Mouse (Mus musculus) embryonic facial prominence, embryonic 12.5 days (tissue): Measurements from ENCODE around the gene H2al1m. TPM values are rescaled to one million over a fixed set of nuclear protein-coding genes. Genes with fewer than 3 reads are reported as not detected.
"Not testable (repeated sequence)": the region's sequence is repeated elsewhere in the genome, so short reads cannot be mapped to it uniquely, and the experiment has no call there.

Experiments
- ATAC-seq: fragments of 200-750 bp; cut with Nextera tagmentation; 2 replicates; pipeline ENCODE4 v1.8.0; 2017; ENCODE audit not compliant: insufficient number of reproducible peaks, insufficient read depth, low FRiP score, low TSS enrichment
- H3K27ac ChIP-seq: fragments of 300-500 bp; sonication (generic); 2 replicates; pipeline ENCODE4 v1.5.1; 2016; ENCODE audit warnings: mild to moderate bottlenecking
- H3K27me3 ChIP-seq: fragments of 300-500 bp; sonication (generic); 2 replicates; pipeline ENCODE4 v1.6.1; 2016; ENCODE audit warnings: mild to moderate bottlenecking, moderate library complexity
- H3K36me3 ChIP-seq: fragments of 300-500 bp; sonication (generic); 2 replicates; pipeline ENCODE4 v1.6.1; 2016; ENCODE audit warnings: mild to moderate bottlenecking
- H3K4me1 ChIP-seq: fragments of 300-500 bp; sonication (generic); 2 replicates; pipeline ENCODE4 v1.6.1; 2016
- H3K4me2 ChIP-seq: fragments of 300-500 bp; sonication (generic); replicated peaks from 2 replicates; pipeline ENCODE4 v1.6.1; 2016; ENCODE audit warnings: mild to moderate bottlenecking, moderate library complexity
- H3K4me3 ChIP-seq: fragments of 300-500 bp; sonication (generic); 2 replicates; pipeline ENCODE4 v1.5.1; 2016; ENCODE audit warnings: mild to moderate bottlenecking
- H3K9ac ChIP-seq: fragments of 300-500 bp; sonication (generic); 2 replicates; pipeline ENCODE4 v1.6.1; 2016; ENCODE audit warnings: mild to moderate bottlenecking, moderate library complexity
- H3K9me3 ChIP-seq: fragments of 300-500 bp; sonication (generic); 2 replicates; pipeline ENCODE4 v1.6.1; 2016; ENCODE audit warnings: mild to moderate bottlenecking, moderate library complexity
- WGBS: fragments of 180-500 bp; shearing (Covaris S2); methylation state at CpG from one replicate; pipeline ENCODE4 v1.1.7; 2016; 5-methylcytosine and 5-hydroxymethylcytosine counted together
- polyA plus RNA-seq: library from polyadenylated mRNA; unstranded; fragments of >200 nt; fragmentation: Nextera tagmentation; extraction: Ambion mirVana; gene quantifications from 2 replicates; pipeline ENCODE4 v1.2.1, GENCODE M21; 2016

H2al1m gene
- polyA plus RNA-seq, 1 experiment from 2014 or later = not detected

DNA sequence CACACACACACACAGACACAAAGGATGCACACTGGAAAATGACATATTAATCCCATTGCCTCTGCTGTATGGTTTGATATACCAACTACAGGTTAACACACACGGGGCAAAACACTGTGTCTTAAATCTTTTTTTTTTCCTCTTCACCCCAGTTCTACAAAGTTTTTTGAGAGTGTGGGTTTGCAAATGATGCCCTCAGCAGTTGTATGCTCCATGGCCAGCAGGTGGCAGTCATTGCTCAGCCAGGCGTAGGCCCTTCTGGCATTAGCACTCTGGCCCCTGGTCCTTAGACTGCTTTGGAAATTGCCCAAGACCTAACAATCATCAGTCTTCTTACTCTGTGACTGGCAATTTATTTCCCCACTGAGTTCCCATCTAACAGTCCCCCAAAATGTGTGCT lies 49.5 kb downstream of the H2al1m start:
- ATAC-seq, H3K4me2 ChIP-seq, H3K27me3 ChIP-seq, H3K9ac ChIP-seq, H3K27ac ChIP-seq, H3K9me3 ChIP-seq, H3K4me3 ChIP-seq, H3K4me1 ChIP-seq, H3K36me3 ChIP-seq: not testable (repeated sequence)
- WGBS = 36% methylated on average over 1 of the region's 2 CpGs

Other genes with a start within 250 kb of the H2al1m start
- gene Fthl17f, start 220.7 kb upstream of the H2al1m start, polyA plus RNA-seq = not detected in 2 replicates
- gene 4930402K13Rik, start 179.2 kb upstream of the H2al1m start, polyA plus RNA-seq = not detected in 2 replicates
- gene Lancl3, start 83.9 kb upstream of the H2al1m start, polyA plus RNA-seq = 1.1 and 1.3 TPM in 2 replicates
- 0.28 TPM in 1 of 2 replicates, not detected in the other for gene Gm14862, start 26.9 kb upstream of the H2al1m start, polyA plus RNA-seq
- gene Xk, start 11.0 kb upstream of the H2al1m start, polyA plus RNA-seq = 2.3 and 2.6 TPM in 2 replicates
- gene H2al1k, start 66.9 kb downstream of the H2al1m start, polyA plus RNA-seq = not detected in 2 replicates
- gene Cybb, start 204.0 kb downstream of the H2al1m start, polyA plus RNA-seq = 0.83 and 1.00 TPM in 2 replicates